Mouse (Mus musculus): ENCODE measurements around the gene Ipo13.

Gene Ipo13

DNA sequence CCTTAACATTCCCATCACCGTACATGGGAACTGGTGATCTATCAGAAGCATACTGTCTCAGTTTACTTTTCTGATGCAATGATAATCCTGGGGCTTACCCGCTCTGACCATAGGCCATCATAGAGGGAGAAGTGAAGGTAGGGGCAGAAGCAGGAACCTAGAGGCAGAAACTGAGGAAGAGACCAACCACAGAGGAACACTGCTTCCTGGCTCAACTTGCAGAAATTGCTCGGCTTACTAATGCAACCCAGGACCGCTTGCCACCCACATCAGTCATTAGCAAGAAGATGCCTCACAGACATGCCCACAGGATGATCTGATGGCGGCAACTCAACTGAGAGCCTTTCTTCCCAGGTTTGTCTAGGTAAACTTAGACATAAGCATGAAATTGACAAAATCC, 4.0 kb upstream of the Ipo13 start:
- POLR2A ChIA-PET: interaction anchor here in 2 of 4 experiments (1.1 to 4.6 kb wide), 4 partner anchors 8 to 46 kb away, joined by 4 to 60 read pairs (median 4); partner anchors contain the start of gene Artn (in 1 of the 2)
- CTCF ChIA-PET: interaction anchor here in 2 of 4 experiments (4.0 to 8.9 kb wide), 2 partner anchors 9 kb away, joined by 25 to 47 read pairs; partner anchors contain the start of gene Artn (in 2 of the 2)

DNA sequence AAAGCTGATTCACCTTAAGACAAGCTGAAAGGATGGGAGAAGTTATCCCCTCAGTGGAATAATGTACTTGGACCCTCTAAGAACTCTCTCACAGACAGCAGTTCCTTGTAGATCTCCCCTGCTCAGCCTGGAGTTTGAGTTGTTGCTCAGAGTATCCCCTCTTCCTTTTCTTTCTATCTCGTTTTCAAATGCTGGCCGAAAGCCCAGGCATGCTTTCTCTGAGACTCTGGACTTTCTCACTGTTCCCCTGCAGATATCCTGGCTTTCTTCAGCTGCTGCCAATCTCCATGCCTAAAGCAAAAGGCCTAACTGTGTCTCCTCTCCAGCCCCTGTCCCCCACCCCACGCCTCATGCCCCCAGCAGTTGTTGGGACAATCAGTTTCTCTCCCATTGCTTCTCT, 3.5 kb upstream of the Ipo13 start:
- ChIA-PET POLR2A (interaction anchor here in 2 of 4 experiments (1.8 to 4.6 kb wide), 4 partner anchors 8 to 46 kb away, joined by 4 to 60 read pairs (median 6); partner anchors contain the start of gene Artn (in 1 of the 2)), CTCF (interaction anchor here in 2 of 4 experiments (4.0 to 8.9 kb wide), 2 partner anchors 9 to 10 kb away, joined by 25 to 47 read pairs; partner anchors contain the start of gene Artn (in 2 of the 2))

DNA sequence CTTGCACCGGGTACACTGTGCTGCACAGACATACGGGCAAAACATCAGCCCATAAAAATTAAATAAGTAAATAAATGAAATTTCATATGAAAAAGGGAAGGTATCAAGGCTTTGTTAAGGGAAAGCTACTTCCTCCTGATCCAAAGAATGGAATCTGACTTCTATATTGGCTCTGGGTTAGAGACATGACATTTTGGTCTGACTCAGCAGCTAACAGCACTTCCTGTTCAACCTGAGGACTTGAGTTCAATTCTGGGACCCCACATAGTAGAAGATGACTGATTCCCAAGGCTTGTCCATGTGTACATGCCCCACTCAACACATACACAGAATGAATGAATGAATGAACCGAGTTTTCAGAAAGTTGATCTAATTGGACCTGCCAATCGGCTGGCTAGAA, 3.0 kb upstream of the Ipo13 start:
- CTCF ChIA-PET: interaction anchor here in 2 of 4 experiments (0.6 to 8.9 kb wide), 4 partner anchors 10 to 245 kb away, joined by 3 to 47 read pairs (median 14); partner anchors contain the start of gene Artn (in 2 of the 2)

DNA sequence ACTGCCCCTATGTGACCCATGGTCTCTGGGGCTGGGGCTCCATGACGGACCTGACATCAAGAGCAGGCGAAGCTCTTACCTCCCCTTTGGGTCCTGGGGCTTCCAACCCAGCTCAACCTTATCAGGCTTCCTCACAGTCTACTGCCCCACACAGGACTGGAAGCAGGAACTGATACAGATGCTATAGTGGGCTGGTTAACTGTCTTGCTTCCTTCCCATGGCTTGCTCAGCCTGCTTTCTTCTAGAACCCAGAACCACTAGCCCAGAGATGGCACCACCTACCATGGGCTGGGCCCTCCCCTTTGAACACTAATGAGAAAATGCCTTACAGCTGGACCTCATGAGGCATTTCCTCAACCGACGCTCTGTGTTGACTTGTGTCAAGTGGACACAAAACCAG, 2.6 kb upstream of the Ipo13 start:
- ChIA-PET CTCF (interaction anchor here in 2 of 4 experiments (0.6 to 8.9 kb wide), 4 partner anchors 10 to 245 kb away, joined by 3 to 47 read pairs (median 14); partner anchors contain the start of gene Artn (in 2 of the 2)), POLR2A (interaction anchor here in 3 of 4 experiments (0.9 to 4.6 kb wide), 9 partner anchors 9 to 47 kb away, joined by 3 to 60 read pairs (median 5); partner anchors contain the start of genes Artn (in 1 of the 3) and Dph2 (in 1 of the 3))

More for the DNA sequence above, 3.0 kb upstream of the Ipo13 start:
- POLR2A ChIA-PET: interaction anchor here in 3 of 4 experiments (0.9 to 4.6 kb wide), 7 partner anchors 9 to 47 kb away, joined by 3 to 60 read pairs (median 5); partner anchors contain the start of genes Artn (in 1 of the 3) and Dph2 (in 1 of the 3)

DNA sequence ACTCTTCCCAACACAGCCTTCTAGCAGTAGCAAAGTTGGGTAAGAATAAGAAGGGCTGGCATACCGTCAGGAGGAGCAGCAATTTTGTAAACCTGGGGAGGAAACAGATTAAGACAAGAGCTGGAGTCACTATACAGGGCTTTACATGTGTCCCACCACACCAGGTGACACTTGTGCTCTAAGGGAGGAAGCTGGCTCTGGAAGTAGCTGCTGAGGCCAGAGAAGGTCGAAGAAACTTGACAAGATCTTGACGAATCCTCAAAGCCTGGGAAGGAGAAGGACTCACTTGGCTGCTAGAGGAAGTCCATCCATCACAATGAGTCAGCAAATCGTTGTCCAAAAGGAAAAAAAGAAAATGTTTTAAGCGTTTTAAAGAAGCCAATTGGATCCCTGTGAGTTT, 1.6 kb upstream of the Ipo13 start:
- CTCF ChIA-PET: interaction anchor here (0.5 to 8.9 kb wide), 5 partner anchors 11 to 584 kb away, joined by 4 to 47 read pairs (median 5); partner anchors contain the start of gene Artn (in 2 of the 4)
- POLR2A ChIA-PET: interaction anchor here in 3 of 4 experiments (0.6 to 4.6 kb wide), 18 partner anchors 8 to 512 kb away, joined by 3 to 60 read pairs (median 4); partner anchors contain the start of genes Dph2 (in 2 of the 3), Artn (in 1 of the 3), Atp6v0b (in 1 of the 3) and Kdm4a (in 1 of the 3)

DNA sequence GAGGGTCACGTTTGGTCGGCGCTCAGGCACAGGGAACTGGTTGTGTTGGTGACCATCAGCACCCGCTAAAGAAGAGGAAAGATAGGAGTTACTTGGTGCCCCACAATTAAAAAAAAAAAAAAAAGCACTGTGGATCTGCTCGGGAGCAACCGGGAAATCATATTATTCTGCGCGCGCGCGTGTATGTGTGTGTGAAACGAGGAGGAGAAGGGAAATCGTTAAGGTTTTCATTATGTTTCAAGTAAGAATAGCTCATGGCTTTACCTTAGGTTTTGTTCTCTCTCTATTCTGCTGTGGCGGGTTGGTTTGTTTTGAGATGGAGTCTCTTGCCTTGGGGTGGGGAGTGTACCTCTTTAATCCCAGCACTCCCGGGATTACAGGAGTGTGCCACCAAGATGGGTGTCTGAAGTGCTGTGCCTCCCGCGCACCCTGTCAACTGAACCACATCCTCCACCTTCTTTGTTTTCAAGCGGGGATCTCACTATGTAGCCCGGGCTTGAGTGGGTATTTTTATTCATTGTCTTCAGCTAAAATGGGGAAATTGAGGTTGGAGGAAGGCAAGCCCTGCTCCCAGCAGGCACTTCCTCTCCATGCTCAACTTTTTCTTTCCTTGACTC, 798 bp upstream of the Ipo13 start:
- POLR2A ChIA-PET: interaction anchor here (0.6 to 4.6 kb wide), 21 partner anchors 8 to 513 kb away, joined by 3 to 60 read pairs (median 4); partner anchors contain the start of genes Dph2 (in 2 of the 4), Artn (in 1 of the 4) and Kdm4a (in 1 of the 4)

DNA sequence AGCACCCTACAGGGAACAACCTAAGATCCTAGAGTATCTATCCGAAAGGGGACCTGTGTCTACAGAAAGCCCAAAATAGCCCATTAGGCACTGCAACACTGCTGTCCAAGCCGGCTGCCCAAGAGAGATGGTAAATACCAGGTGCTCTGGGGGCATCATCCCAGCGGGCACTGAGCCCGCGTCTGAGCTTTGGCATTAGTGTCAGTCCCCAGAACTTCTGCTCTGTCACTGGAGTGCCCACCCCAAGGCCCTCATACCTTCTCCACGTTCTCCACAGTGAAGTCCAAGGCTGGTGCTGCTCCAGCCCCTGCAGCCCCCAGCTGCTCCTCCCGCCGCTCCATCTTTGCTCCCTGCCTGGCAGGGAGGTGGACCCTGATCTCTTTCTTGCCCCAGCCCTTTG, 768 bp downstream of the Ipo13 start:
- POLR2A ChIA-PET: interaction anchor here in 2 of 4 experiments (1.0 to 4.6 kb wide), 11 partner anchors 9 to 266 kb away, joined by 3 to 60 read pairs (median 7); partner anchors contain the start of genes Dph2 (in 2 of the 2), Artn (in 1 of the 2), Atp6v0b (in 1 of the 2) and Kdm4a (in 1 of the 2)
- CTCF ChIA-PET: interaction anchor here in 3 of 4 experiments (1.3 to 8.9 kb wide), 4 partner anchors 13 to 170 kb away, joined by 3 to 47 read pairs (median 4); partner anchors contain the start of gene Artn (in 1 of the 3)

More for the DNA sequence above, 798 bp upstream of the Ipo13 start:
- CTCF ChIA-PET: interaction anchor here (1.3 to 8.9 kb wide), 7 partner anchors 12 to 168 kb away, joined by 3 to 47 read pairs (median 5); partner anchors contain the start of gene Artn (in 2 of the 4)

DNA sequence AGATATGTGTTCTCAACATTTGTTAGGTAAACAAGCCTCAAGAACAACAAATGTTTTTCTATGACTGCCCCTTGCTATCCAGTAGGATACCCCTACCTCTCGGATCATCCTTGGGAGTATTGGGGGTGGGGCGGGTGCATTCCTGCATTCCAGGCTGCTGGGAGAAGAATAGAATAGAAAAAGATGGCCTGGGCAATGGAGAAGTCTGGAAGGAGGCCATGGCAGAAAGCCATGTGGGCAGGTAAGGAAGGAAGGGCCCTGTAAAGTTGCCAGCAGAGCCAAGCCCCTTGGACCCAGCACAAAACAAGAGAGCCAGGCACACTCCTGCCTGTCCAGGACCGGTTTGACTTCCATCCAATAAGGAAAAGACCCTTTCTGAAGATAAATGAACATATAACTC, 1.4 kb downstream of the Ipo13 start:
- ChIA-PET POLR2A (interaction anchor here in 3 of 4 experiments (0.6 to 2.7 kb wide), 8 partner anchors 8 to 676 kb away, joined by 3 to 7 read pairs (median 5); partner anchors contain the start of genes Artn (in 1 of the 3), Atp6v0b (in 1 of the 3) and Kdm4a (in 1 of the 3)), CTCF (interaction anchor here in 1 of 4 experiments (1.2 to 8.9 kb wide), 3 partner anchors 14 to 170 kb away, joined by 3 to 47 read pairs (median 3); partner anchors contain the start of gene Artn)

DNA sequence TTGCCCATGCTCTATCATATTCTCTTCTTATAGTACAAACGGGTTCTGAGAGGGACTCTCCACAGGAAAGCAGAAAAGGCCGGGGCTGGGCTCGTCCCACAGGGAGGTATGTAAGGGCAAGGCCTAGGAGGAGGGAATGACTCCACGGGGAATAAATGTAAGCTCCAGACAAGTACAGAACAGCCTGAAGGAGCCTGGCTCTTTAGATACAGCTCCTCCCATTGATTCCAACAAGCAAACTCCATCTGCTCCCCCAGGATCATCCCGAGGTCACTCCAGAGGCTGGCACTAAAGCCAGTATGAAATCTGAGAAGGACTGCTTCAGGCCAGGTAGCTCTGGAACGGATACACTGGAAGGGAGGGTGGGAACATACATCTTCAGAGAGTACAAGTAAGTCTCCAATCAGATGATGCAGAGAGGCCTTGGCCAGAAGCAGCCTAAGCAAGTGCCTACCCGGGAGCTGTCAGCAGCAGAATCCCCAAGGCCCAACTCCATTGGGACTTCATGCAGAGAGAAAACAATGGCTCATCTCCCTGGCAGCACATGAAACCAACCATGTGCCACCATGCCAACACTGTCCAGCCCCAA, 2.0 kb downstream of the Ipo13 start:
- ChIA-PET POLR2A (interaction anchor here (0.6 to 1.9 kb wide), 14 partner anchors 9 to 711 kb away, joined by 3 to 6 read pairs (median 4); partner anchors contain the start of genes Dph2 (in 2 of the 4), Artn (in 1 of the 4), Atp6v0b (in 1 of the 4) and Kdm4a (in 1 of the 4)), CTCF (interaction anchor here in 3 of 4 experiments (0.6 to 8.9 kb wide), 5 partner anchors 15 to 395 kb away, joined by 3 to 47 read pairs (median 3); partner anchors contain the start of gene Artn (in 1 of the 3))

DNA sequence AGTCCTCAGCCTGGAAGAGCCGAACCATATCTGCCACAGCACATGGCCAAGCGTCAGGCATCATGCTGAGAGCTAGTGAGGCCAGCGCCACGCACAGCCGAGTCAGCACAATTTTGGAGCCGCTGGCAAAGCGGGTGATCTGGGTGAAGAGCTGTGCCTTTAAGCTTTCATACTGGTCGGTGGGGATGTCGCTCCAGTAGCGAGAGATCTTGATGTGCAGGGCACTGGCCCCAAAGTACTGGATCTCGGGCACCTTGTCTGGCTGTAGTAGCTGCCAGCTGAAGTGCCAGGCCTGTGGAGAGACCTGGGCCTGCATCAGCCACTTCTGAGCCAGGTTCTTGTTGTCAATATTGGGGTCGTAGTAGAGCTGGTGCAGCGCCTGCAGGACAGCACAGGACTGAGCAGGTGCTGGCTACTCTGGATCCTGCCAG, 2.7 kb downstream of the Ipo13 start:
- POLR2A ChIA-PET: interaction anchor here in 3 of 4 experiments (0.6 to 1.9 kb wide), 13 partner anchors 10 to 710 kb away, joined by 3 to 6 read pairs (median 4); partner anchors contain the start of genes Dph2 (in 2 of the 3), Artn (in 1 of the 3) and Kdm4a (in 1 of the 3)
- CTCF ChIA-PET: interaction anchor here in 3 of 4 experiments (0.6 to 8.9 kb wide), 4 partner anchors 15 to 395 kb away, joined by 3 to 47 read pairs (median 4); partner anchors contain the start of gene Artn (in 1 of the 3)

DNA sequence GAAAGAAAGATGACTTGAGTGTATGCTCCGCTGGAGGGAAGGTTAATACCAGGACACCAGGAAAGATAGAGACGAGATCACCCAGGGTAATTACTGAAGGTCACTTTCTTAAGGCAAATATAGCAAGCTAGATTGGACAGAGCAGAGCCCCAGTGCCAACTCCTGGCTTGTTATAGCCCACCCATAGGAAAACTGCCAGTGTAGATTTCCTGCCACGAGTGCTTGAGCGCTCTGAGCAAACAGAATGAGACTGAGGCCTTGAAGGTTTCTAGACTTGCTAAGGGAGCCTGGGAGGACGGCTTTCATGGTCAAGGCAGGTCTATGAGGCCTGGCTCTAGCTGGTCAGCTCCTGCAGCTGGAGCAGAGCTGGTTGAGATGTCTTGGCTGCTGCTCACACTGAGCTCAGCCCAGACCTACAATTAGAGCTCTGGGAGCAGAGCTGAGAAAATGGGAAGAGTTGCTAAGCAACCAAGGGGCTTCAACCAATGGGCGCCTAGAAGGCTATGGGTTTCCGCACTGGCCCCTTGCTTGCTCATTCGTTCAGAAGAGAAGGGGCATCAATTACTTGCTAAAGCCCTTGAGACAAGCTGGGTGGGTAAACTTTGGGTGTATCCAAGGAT, 5.9 kb downstream of the Ipo13 start:
- ChIA-PET POLR2A (interaction anchor here in 2 of 4 experiments (1.1 to 2.1 kb wide), 3 partner anchors 11 to 22 kb away, joined by 3 to 5 read pairs (median 3); partner anchors contain the start of gene Atp6v0b (in 1 of the 2)), CTCF (no interaction called here)

DNA sequence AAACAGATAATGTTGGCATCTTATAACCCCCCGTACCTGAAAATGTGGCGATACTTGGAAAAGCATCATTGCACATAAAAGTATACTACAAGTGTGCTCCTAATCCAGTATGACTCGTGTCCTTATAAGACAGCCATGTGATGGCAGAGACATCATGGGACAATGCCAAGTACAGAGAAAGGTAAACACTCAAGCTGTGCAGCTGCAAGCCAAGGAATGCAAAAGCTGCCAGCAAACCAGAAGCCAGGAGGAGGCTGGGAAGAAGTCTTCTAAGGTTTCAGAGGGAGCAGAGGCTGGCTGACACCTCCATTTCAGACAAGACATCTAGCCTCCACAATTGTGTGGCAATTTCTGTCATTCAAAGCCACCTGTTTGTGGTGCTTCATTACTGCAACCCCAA, 8.6 kb downstream of the Ipo13 start:
- CTCF ChIA-PET: interaction anchor here in 2 of 4 experiments (0.6 to 1.9 kb wide), 2 partner anchors 22 to 30 kb away, joined by 4 to 6 read pairs; no protein-coding TSS in a partner anchor
- POLR2A ChIA-PET: interaction anchor here in 2 of 4 experiments (0.6 to 1.3 kb wide), 4 partner anchors 15 to 114 kb away, joined by 3 read pairs; no protein-coding TSS in a partner anchor

DNA sequence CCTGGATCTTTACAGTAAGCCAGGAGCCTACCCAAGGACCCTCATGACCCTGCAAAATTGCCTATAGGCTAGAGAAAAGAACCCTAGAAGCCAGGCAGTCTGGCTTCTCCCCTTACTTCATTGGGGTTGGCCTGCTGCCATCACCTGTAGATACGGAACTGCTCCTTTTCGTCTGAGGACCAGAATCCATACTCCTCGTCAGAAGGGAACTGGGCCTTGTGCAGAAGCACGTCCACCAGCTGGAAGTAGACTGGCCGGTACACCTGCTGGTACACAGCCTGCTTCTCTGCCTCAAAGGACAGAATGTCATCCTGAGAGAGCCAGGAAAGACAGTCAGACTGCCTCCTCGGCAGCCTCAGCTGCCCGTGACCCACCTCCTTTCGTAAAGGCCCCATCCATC, 10.0 kb downstream of the Ipo13 start:
- ChIA-PET CTCF (interaction anchor here in 1 of 4 experiments (1.9 kb wide), 1 partner anchor 23 kb away, joined by 6 read pairs; no protein-coding TSS in a partner anchor), POLR2A (interaction anchor here in 1 of 4 experiments (1.3 kb wide), 1 partner anchor 24 kb away, joined by 3 read pairs; no protein-coding TSS in a partner anchor)

DNA sequence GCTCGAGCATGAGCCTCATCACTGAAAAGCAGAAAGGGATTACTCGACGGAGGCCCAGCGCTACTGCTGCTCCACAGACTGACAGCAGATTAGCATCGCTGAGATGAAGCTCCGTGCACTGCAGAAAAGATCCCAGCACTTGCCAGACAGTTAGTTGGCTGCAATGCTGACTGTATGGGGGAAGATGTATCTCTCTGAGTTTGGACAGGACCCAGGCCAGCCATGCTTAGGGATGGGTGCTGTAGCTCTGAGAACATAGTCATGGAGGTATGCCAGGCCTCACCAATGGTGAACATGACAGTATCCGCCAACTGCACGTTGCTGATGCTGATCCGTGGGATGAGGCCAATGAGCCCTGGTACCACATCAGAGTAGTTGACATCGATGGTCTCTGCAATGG, 10.7 kb downstream of the Ipo13 start:
- ChIA-PET POLR2A (interaction anchor here in 2 of 4 experiments (1.4 to 1.5 kb wide), 2 partner anchors 13 kb away, joined by 3 read pairs; partner anchors contain the start of gene Dph2 (in 1 of the 2)), CTCF (interaction anchor here in 1 of 4 experiments (0.9 kb wide), 1 partner anchor 23 kb away, joined by 3 read pairs; no protein-coding TSS in a partner anchor)

DNA sequence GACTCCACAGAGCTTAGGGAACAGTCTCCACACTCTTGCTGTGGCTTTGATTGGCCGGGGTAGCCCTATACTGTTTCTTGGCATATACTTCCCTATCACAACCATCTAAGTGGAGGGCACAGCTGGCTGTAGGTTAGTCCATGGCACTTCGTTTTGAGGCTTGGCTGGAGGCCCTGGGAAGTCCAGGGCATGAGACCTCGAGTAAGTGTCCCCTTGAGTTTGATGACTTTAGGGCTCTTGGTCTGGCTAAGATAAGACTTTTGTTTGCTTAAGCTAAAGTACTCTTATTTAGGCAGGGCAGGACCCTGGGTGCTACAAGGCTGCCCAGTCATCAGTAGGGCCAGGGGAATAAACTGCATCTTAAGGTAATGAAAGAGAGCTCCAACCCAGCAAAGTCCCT, 16.7 kb downstream of the Ipo13 start:
- ChIA-PET POLR2A (interaction anchor here in 2 of 4 experiments (0.9 to 1.5 kb wide), 4 partner anchors 10 to 14 kb away, joined by 3 to 5 read pairs (median 5); partner anchors contain the start of gene Atp6v0b (in 2 of the 2)), CTCF (no interaction called here)

DNA sequence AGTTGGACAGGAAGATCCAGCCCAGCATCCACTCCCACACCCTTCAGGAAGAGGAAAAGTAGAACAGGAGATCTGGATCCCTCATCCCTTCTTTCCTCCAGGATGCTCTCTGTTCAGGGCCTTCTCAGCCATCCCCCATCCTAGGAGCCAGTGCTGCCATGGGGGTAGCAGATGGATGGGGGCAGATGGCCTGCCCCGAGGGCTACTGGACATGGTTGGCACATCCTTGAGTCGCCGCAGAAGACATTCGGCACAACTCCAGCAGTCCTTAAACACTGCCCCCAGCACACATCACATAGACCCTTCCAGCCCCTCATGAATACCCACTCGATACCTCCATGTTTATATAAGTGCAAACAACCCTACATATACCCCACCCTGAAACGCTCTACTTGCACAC, 18.8 kb downstream of the Ipo13 start:
- ChIA-PET CTCF (interaction anchor here in 1 of 4 experiments (0.6 kb wide), 1 partner anchor 41 kb away, joined by 3 read pairs; no protein-coding TSS in a partner anchor), POLR2A (interaction anchor here in 1 of 4 experiments (1.8 kb wide), 1 partner anchor 16 kb away, joined by 4 read pairs; no protein-coding TSS in a partner anchor)

Measured in embryonic stem cell, embryonic (primary cell).